Mouse (Mus musculus) yolk sac, embryonic 10.5 days (tissue): ENCODE results near the gene Maco1.
A peak's percentile ranks its signal among the peaks of the same experiment; 100 is the strongest.

Source experiments
- DNase-seq: peaks from one replicate; pipeline ENCODE4 v3.0.0-alpha.2; 2017; ENCODE audit warnings: low spot score

Gene Maco1

DNA sequence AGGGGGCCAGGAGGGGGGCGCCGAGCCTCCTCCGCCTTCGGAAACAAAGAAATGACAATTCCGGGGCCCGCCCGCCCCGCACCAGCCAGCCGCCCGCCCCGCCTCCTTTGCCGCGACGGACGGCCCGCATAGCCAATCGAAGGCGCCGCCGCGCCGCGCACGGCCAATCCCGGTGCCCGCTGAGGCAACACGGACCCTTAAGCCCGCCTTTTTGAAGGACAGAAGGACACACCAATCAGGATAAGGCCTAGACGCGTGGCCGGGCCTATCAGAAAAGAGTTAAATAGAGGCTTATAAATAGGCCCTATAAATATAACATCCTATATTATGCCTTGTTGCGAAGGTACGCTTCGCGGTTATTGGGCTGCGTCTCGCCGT is at the start of gene Maco1:
Gene Maco1, minus strand, starts transcription at position 87 of the 378 bp plus-strand sequence.
- peak; percentile 99 for DNase-seq

DNA sequence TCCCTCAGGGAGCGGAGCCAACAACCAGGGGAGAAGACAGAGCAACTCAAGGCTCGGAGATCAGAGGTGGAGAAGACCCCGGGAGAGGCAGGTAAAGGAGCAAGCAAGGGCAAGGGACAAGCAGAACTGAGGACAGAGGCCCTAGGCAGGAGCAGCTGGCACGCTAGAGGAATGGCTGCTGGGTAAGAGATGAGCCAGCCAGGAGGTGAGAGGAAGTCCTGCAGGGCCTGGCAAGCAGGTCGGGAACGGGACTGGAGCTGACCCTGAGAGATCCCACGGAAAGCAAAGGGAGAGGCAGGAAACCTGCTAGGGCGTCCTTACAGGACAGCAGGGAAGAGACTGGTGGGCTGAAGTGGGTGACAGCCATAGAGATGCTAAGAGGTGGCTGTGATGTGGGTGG is 48.0 kb upstream of the Maco1 start:
- DNase-seq, result no peak

GRCm38 (mm10) chr4:134897256-134897655 is 44.1 kb upstream of the Maco1 start:
- DNase-seq, result no peak

DNA sequence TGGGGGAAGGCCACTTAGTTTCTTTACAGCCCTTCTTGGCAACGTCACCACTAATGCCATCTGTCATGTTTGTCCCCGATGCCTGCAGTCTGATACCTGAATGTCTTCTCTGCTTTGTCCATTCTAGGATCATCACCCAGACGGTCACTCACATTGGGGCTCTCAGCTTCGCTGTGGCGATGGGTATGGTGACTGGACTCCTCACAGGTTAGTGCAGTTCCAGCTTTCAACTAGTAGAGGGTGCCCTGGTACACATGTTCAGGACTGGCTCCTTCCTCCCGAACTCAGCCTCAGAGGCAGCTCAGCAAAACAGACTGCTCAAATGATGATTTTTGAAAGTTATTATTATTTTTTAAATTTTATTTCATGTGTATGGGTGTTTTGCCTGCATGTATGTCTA is 39.0 kb upstream of the Maco1 start:
- DNase-seq, result no peak

DNA sequence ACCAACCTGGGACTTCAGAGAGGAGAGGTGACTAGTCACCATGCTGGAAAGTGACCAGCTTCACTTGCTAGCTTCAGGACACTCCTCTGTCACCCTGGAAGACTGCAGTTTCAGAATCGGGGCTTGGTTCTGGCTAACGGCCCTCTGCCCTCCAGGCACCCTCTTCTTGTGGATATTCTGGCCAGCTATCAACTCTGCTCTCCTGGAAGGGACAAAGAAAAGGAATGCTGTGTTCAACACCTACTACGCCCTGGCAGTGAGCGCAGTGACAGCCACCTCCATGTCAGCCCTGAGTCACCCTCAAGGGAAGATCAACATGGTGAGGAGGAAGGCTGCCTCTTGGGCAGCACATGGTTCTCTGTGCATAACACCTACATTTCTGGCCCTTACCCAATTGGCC is 31.2 kb upstream of the Maco1 start:
- no peak for DNase-seq

GRCm38 (mm10) chr4:134883808-134884207 is 30.7 kb upstream of the Maco1 start:
- DNase-seq, result no peak

DNA sequence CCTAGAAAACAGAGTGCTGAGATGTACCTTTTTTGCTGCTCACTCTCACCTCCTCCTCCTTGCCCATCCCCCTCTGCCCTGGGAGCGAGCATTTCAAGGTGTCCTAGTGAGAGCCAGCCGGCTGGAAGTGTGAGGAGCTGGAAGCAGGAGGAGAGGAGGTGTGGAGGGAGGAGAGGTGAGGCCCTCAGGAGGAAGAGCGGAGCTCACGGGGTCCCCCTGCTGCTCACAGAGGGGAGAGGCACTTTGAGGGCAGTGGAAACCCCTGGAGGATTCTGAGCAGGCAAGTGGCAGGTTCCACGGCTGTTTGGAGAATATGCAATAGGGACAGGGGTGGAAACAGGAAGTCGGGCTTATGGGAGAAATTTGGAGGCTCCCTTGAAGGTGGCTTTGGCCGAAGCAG is 30.1 kb upstream of the Maco1 start:
- DNase-seq, result no peak

- no peak for DNase-seq
Observed at GRCm38 (mm10) chr4:134880041-134880440, 26.9 kb upstream of the Maco1 start.

DNA sequence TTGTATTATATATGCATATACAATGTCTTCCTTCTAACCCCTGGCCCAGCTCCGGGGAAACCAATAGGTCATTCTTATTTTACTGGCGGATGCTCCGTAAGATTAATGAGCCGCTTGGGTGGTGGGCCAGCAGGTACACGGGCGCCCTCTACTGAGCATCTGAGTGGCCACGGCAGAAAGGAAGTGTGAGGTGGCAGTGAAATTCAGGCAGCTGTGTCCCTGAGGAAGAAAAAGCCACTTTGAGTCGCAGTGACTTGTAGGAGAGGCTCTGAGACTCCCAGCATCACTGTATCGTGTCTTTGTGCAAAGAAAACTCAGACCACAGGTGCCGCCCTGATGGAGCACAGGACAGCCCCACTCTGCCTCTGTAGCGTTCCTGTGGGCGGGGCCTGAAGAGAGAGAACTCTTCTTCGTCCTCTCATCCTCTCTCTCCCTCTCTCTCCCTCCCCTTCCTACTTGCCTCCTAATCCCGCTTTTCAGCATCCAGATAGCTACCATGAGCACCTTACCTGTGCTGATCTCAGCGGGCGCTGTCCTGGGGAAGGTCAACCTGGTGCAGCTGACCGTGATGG is 26.4 kb upstream of the Maco1 start:
- peak; percentile 66 for DNase-seq

- DNase-seq, result no peak
Observed at GRCm38 (mm10) chr4:134876171-134876570, 23.0 kb upstream of the Maco1 start.

DNA sequence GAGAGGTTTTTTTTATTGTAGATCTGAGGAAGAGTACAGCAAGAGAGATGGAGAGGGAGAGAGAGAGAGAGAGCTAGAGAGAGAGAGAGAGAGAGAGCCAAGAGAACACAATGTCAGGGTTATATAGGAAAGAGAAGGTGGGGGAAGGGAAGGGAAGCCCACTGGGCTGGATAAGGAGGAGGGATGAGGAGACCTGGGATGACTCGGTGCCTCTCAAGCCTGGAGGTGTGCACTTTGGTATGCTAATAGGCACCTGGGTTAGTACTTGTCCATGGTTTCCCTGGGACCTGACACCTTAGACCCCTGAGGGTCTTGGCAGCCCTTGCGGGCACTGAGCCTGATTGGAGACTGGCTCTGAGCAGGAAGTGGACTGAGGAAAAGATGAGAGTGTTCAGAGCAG is 18.8 kb upstream of the Maco1 start:
- DNase-seq, result no peak

DNA sequence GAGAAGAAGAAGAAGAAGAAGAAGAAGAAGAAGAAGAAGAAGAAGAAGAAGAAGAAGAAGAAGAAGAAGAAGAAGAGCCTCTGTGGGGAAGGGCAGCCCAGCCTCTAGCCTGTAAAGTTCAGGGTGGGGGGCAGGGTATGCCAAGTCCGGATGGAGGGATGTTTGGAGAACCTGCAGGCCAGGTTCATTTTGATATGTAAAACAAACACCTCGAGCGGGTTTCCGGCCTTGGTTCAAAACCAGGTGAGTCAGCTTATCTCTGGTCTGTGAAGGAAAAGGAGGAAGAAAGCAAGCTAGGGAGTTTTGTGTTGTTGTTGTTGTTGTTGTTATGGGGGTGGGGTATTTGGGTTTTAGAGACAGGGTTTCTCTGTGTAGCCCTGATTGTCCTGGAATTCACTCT is 18.3 kb upstream of the Maco1 start:
- DNase-seq, result no peak

DNA sequence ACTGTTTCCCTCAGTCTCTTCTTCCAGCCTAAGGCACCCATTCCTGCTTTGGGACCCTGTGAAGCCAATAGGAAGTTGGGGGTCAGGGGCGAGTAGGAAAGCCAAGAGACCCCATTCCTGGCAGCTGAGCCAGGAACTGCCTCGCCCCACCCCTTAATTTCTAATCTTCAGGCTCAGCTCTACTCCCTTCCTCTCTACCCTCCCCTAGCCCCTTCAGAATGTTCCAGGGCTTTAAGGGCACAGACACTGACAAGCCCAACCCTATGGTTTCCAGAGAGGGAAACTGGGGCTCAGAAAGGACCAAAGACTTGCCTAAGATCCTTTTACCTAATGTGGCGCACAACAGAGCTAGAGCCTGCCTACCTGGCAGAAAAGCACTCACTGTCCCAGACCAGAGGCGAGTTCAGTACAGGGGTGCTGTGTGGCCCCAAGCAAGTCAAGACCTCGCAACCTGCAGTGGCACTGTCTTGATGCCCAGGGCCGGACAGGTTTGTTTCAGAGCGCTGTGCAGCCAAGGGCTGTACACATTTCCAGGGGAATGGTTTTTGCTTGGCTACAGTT is 16.8 kb upstream of the Maco1 start:
- DNase-seq, result no peak

GRCm38 (mm10) chr4:134869068-134869730 is 16.1 kb upstream of the Maco1 start:
- peak; percentile 32 for DNase-seq

GRCm38 (mm10) chr4:134868490-134868889 is 15.3 kb upstream of the Maco1 start:
- DNase-seq, result no peak

- DNase-seq, result no peak
Observed at GRCm38 (mm10) chr4:134868065-134868464, 14.9 kb upstream of the Maco1 start.

DNA sequence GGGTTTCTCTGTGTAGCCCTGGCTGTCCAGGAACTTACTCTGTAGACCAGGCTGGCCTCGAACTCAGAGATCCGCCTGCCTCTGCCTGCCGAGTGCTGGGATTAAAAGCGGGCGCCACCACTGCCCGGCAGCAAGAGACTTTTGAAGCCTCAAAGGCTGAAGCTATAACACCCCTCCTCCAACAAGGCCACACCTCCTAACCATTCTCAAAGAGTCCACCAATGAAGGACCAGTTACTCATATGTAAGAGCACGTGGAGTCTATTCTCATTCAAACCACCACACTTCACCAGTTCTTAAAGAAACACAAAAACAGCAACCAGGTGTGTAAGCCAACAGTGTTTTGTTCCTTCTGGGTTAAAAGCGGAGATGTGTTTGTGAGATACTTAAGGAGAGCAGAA is 14.5 kb upstream of the Maco1 start:
- no peak for DNase-seq

DNA sequence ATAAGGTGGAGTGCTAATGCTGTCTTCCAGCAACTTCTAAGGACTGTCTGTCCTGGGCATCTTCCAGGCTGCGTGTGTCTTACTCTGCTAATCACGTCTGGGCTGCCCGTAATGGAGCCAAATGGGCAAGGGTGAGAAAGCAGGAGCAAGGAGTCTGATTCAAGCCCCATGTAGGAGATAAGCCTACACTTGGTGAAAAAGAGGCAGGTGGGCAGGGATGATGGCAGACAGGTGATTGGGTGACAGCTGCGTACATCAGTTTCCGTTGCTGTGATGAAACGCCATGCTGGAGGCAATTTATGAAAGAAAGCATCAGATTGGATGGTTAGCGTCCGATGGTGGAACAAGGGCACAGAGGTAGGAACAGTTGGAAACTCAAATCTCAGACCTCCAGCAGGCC is 14.1 kb upstream of the Maco1 start:
- DNase-seq, result no peak

GRCm38 (mm10) chr4:134865789-134866188 is 12.6 kb upstream of the Maco1 start:
- no peak for DNase-seq

GRCm38 (mm10) chr4:134865340-134865739 is 12.2 kb upstream of the Maco1 start:
- peak; percentile 33 for DNase-seq

DNA sequence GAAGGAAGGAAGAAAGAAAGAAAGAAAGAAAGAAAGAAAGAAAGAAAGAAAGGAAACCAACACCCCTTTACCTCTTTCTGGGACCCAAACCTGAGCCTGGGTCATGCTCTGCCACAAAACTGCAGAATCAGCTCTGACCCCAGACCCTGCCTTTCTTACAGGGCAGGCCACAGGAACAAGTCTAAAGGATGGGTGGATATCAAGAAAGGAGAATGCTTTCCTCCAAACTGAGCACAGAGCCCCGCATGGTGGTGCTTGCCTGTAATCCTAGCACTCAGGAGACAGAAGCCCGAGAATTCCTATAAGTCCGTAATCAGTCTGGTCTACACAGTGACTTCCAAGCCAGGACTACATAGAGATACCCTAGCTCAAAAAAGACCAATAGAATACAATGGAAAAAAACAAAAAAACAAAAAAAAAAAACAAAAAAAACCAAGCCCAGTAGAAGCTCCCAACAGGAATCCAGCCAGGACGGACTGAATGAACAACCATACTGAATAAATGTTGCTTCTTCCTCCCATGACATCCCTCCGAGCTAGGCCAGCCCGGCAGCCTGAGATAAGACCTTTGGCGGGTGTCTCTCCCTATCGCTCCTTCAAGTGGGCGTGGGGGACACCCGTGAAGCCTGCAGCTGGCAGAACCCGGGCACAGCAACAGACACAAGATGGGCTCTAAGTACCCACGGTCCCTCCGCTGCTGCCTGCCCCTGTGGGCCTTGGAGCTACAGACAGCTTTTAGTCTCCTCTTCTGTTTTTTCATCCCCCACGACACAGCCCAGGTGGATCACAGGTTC is 11.0 kb upstream of the Maco1 start, which contains the start of gene Rhd:
Gene Rhd, plus strand, starts transcription at position 600 of the 793 bp plus-strand sequence.
- no peak for DNase-seq

DNA sequence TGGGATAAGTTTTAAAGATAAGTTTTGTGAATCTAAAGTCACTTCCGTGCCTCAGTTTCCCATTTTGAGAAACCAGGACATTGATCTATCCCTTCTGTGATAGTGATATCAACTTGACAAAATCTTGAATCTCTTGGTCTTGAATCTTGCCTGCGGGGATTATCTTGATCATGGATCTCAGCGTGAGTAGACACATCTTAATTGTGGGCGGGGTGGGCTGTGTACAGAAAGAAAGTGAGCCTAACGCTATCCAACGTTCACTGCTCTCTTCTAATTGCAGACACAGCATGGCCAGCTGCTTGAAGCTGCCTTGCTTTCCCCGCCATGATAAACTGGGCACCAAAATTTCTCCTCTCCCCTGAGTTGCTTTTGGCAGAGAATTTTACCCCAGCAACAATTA is 9.9 kb upstream of the Maco1 start:
- no peak for DNase-seq

- no peak for DNase-seq
Observed at GRCm38 (mm10) chr4:134861884-134862283, 8.7 kb upstream of the Maco1 start.
